Mouse (Mus musculus) natural killer cell, adult 2 months (primary cell): ENCODE data around the gene Tmem223.

Experiments used
- DNase-seq, 2 experiments: peaks; one replicate each; pipeline ENCODE4 v3.0.0; 2022; ENCODE audit warnings: low spot score in 2 of 2

Gene Tmem223

DNA sequence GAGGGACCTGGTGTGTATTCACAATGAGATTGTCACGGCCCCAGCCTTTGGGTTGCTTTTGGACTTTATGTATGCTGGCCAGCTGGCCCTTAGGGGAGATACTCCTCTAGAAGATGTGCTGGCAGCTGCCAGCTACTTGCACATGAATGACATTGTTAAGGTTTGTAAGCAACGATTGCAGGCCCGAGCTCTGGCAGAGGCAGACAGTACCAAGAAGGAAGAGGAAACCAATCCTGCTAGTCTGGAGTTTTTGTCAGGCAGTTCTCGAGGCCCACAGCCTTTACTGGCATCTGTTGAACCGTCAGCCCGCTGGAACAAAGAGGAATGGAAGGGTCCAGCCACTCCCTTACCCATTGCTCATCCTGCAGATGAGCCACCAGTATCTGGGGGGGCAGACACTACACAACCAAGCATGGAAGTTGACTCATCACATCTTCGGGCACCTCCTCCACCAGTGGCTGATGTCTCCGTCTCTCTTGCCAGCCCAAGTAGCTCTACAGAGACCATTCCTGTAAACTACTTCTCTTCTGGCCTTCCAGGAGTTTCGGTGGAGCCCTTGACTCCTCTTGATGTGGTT is 32.5 kb downstream of the Tmem223 start:
- no peak for DNase-seq

DNA sequence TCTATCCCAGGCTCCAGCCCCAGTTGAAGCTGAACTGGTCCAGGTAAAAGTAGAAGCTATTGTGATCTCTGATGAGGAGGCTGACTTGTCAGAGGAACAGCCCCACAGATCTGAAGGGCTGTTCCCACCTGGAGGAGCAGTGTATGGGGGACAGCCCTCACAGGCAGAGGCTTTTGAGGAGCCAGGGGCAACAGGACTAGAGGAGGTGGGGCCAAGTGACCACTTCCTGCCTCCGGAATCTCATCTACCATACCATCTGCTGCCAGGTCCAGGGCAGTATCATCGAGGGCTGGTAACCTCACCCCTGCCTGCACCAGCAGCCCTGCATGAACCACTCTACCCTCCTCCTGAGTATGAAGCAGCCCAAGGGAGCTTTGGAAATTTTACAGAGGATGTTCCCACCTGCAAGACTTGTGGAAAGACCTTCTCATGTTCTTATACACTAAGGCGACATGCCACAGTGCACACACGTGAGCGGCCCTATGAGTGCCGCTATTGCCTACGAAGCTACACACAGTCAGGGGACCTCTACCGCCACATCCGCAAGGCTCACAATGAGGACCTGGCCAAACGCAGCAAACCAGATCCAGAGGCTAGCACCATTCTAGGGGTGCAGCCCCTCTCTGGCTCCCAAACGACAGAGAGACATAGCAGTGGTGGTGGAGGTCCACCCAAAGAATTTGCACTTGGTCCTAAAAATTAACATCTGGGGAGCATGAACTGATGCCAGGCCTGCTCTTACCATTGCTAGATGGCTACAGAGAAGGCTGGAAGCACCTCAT is 33.3 kb downstream of the Tmem223 start:
- DNase-seq, result peak in 1 of 2 experiments; percentile 23

DNA sequence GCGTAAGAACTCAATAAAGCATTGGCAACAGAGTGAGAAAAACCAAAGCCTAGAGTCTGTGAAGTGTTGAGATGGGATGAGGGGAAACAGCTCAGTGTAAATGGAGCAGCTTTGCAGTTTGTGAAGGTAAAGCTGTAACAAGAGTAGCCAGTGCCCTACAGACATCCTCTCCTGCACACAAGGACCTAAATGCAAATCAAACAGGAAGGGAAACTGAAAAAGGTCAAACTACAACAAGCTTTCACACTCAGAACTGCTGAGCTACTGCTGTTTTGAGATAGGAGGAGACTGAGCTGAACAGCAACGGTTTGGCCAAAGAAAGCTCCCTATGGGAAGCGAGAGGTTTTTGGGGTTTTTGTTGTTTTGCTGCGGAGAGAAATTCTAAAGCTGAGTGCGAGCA is 36.0 kb downstream of the Tmem223 start:
- DNase-seq, result no peak

DNA sequence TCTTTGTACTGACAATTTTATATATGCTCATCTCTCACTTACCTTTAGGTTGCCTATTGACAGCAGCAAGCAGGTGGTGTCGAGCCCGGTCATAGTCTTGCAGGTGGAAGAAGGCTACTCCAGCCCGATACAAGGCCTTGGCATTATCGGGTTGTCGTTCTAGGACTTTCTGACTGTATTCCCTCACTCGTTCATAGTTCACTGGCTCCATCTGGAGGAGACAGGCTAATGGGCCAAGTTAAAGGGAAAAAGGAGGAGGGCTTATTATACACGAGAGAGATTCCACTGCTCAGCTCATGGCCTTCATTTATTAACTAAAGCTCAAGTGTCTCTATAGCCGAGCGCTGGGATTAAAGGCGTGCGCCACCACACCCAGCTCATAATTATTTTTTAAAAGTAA is 45.0 kb downstream of the Tmem223 start:
- DNase-seq, result no peak

DNA sequence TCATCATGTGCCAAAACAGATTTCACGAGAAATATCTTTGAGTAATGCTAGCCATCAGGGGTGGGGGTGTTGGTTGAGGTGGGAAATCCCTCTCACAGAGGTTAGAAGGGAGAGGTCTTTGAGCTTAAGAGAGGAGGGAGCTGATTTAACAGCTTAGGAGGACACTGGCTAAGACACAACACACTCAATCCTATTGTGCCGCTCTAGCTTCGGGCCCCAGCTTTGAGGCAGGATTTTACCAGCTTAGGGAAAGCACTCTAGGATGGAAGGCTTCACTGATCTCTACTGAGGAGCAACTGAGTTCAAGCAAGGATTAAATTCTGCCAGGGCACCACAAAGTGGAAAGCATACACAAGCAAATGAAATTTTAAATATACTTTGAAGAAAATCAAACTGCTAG is 46.2 kb downstream of the Tmem223 start:
- no peak for DNase-seq

DNA sequence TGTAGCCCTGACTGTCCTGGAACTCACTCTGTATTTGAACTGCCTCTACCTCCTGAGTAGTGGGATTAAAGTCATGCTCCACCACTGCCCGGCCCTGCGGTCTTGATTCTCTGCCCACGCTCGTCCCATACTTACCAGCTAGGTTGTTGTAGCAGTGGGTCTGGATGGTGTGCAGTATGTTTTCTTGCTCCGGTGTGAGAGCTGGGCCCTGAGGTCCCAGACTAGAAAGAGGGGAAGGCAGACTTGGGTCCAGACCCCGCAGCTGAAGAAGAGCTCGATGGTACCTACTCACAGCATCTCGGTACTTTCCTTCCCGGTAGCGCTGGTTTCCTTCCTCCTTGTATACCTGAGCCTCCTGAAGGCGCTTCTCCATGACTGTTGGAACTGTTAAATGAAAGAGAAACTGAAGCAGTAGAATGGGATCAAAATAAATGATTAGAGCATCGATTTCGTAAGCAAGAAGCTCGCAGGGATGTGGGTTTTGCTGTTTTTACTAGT is 47.6 kb downstream of the Tmem223 start:
- no peak for DNase-seq

DNA sequence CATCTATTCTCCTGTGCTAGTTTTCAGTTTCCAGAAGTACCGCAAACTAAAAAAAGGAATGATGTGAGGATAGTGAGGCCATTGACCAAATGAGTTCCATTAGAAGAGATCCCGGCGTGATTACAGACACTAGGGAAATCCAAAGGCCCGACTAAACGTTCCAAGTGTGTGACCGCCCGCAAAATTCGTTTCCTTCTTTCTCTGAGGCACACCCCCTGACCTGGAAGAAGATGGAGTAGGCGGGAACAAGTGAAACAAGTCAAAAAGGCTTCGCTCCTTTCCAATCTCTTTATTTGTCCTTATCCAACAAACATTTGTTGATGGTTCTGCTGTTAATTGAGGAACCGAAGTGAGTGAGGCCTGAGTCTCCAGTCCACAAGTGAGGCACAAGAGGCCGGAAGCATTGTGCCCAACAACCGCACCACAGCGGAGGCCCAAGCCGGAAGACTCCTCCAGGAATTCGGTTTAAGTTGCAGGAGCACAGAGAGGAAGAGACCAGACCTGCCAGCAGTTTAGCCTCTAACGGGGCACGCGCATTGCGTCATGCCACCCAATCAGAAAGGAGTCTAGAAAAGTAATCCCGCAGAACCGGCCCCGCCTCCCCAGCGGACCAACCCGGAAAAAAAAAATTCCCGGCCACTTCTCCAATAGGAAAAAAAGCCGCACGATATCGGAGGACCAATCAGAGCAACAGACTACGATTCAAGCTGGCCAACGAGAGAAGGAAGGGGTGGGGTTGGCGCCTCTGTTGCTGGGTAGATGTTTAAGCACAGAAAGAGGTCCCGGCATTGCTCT is 48.2 kb downstream of the Tmem223 start, which contains the start of gene Ttc9c:
Gene Ttc9c, minus strand, starts transcription at position 533 of the 795 bp plus-strand sequence.
- DNase-seq, result peak; percentile 91 to 92

DNA sequence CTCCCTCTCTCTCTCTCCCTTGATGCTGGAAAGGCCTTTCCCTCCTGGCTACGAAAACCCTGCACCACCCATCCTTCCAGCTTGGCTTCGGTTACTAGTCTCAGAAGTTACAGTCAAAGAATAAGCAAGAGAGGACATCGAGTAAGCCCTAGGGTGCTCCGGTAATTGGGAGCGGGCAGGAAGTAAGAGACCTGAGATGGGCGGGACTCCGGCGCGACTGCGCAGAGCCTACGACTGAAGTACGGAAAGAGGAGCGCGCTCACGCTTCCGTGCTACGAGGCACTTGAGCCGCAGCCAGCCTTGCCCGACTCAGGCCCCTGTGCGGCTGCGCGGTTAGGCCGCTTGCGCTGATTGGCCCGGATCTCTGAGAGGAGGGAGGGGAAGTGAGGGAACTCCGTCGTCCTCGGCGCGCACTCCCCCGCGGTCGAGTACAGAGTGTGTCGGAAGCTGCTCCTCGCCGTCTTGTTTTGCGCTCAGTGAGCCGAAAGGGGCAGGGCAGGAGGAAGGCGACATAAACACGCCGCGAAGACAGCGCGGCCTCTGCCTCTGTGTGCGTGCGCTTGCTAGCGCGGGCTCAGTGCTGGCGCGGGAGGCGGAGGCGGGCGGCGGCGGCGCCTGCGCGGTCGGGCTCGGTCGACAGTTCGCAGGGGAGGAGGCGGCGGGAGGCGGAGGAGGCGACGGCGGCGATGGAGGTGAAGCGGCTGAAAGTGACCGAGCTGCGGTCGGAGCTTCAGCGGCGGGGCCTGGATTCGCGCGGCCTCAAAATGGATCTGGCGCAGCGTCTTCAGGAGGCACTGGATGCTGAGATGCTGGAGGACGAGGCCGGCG is 49.0 kb downstream of the Tmem223 start, which contains the start of gene Hnrnpul2:
Gene Hnrnpul2, plus strand, starts transcription at position 415 of the 828 bp plus-strand sequence.
- peak; percentile 98 for DNase-seq

DNA sequence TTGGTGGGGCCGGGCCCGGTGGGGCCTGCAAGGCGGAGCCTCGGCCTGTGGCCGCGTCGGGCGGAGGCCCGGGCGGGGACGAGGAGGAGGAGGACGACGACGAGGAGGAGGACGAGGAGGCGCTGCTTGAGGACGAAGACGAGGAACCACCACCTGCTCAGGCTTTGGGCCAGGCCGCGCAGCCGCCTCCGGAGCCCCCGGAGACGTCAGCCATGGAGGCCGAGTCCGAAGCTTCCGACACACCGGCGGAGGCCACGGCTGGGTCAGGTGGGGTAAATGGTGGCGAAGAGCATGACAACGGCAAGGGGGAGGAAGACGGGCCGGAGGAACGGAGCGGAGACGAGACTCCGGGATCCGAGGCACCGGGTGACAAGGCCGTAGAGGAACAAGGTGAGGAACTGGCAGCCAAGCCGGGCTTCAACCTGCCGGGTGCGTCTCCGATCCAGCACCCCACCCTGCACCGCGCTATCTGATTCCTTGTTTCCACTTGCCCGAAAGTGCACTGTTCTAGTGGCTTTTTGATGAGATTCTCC is 49.7 kb downstream of the Tmem223 start:
- no peak for DNase-seq

DNA sequence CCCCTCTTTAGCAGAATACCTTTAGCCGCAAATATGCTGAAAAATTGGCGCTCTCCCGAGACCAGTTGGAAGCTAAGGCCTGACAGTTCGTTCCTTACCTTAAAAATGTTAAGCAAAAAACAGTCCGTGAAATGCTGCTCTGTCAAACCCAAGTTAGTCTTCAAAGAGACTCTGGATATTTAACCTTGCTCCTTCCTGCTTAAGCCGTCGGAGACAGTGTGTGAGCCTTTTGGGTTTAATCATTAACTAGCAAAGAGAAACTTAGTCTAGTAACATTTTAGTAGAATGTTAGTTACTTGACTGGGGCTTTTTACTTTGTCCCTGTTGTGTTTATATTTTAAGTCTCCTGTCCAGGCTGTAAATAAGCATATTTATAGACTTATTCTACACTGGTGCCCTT is 50.4 kb downstream of the Tmem223 start:
- DNase-seq, result no peak
